Mouse (Mus musculus) embryonic facial prominence, embryonic 15.5 days (tissue): ENCODE results near the gene Elof1. TPM values are rescaled to one million over a fixed set of nuclear protein-coding genes. Genes with fewer than 3 reads are reported as not detected.

Source experiments
- ATAC-seq: fragments of 200-750 bp; cut with Nextera tagmentation; 2 replicates; pipeline ENCODE4 v1.8.0; 2017; ENCODE audit warnings: low read depth, moderate TSS enrichment; ENCODE audit not compliant: insufficient number of reproducible peaks, low FRiP score, low TSS enrichment
- H3K27ac ChIP-seq: fragments of 300-500 bp; sonication (generic); replicated peaks from 2 replicates; pipeline ENCODE4 v1.5.1; 2015; ENCODE audit warnings: mild to moderate bottlenecking, inconsistent platforms
- H3K27me3 ChIP-seq: fragments of 300-500 bp; sonication (generic); 2 replicates; pipeline ENCODE4 v1.6.1; 2015; ENCODE audit warnings: inconsistent platforms
- H3K36me3 ChIP-seq: fragments of 300-500 bp; sonication (generic); 2 replicates; pipeline ENCODE4 v1.6.1; 2015; ENCODE audit warnings: mild to moderate bottlenecking, inconsistent platforms
- H3K4me1 ChIP-seq: fragments of 300-500 bp; sonication (generic); 2 replicates; pipeline ENCODE4 v1.6.1; 2015; ENCODE audit warnings: inconsistent platforms
- H3K4me2 ChIP-seq: fragments of 300-500 bp; sonication (generic); replicated peaks from 2 replicates; pipeline ENCODE4 v1.6.1; 2015; ENCODE audit warnings: mild to moderate bottlenecking, inconsistent platforms
- H3K4me3 ChIP-seq: fragments of 300-500 bp; sonication (generic); replicated peaks from 2 replicates; pipeline ENCODE4 v1.5.1; 2015; ENCODE audit warnings: mild to moderate bottlenecking, inconsistent platforms
- H3K9ac ChIP-seq: fragments of 300-500 bp; sonication (generic); 2 replicates; pipeline ENCODE4 v1.6.1; 2015; ENCODE audit warnings: inconsistent platforms
- H3K9me3 ChIP-seq: fragments of 300-500 bp; sonication (generic); replicated peaks from 2 replicates; pipeline ENCODE4 v1.6.1; 2016; ENCODE audit warnings: inconsistent platforms
- WGBS: fragments of 180-500 bp; shearing (Covaris S2); methylation state at CpG from one replicate; pipeline ENCODE4 v1.1.7; 2015; 5-methylcytosine and 5-hydroxymethylcytosine counted together
- microRNA-seq: library from miRNA; unstranded; fragments of <30 nt; microRNA quantifications from one replicate; pipeline ENCODE4, GENCODE M21; 2016; ENCODE audit warnings: borderline number of aligned reads
- polyA plus RNA-seq: library from polyadenylated mRNA; unstranded; fragments of >200 nt; fragmentation: Nextera tagmentation; extraction: Ambion mirVana; gene quantifications from 2 replicates; pipeline ENCODE4 v1.2.1, GENCODE M21; 2015

Gene Elof1
- polyA plus RNA-seq, 1 experiment from 2014 or later = 226 TPM

- H3K36me3 ChIP-seq = peaks cover 60% of the 10 kb centered on the region
These were observed 51.3 kb downstream of the Elof1 start for GRCm38 (mm10) chr9:22065642-22066041.

GRCm38 (mm10) chr9:22064341-22064740 is 52.6 kb downstream of the Elof1 start:
- peaks cover 67% of the 10 kb centered on the region for H3K36me3 ChIP-seq

More at GRCm38 (mm10) chr9:22065642-22066041, 51.3 kb downstream of the Elof1 start:
- Histone ChIP-seq H3K4me2 (no peak overlapping the region), H3K4me1 (peaks cover 7% of the 10 kb centered on the region; the same call in 1 of the 2 replicates), H3K27ac (no peak overlapping the region), H3K9ac (no peak overlapping the region), H3K9me3 (no peaks in the 10 kb centered on the region), H3K27me3 (no peaks in the 10 kb centered on the region), H3K4me3 (no peak overlapping the region)
- ATAC-seq = no peak
- WGBS = 93% methylated on average over 11 of the region's 11 CpGs

More at GRCm38 (mm10) chr9:22064341-22064740, 52.6 kb downstream of the Elof1 start:
- no peaks in the 10 kb centered on the region for H3K27me3 ChIP-seq
- no peaks in the 10 kb centered on the region for H3K4me1 ChIP-seq
- H3K27ac ChIP-seq = no peak overlapping the region
- H3K4me3 ChIP-seq = no peak overlapping the region
- ATAC-seq = no peak
- H3K4me2 ChIP-seq = no peak overlapping the region
- H3K9me3 ChIP-seq = no peaks in the 10 kb centered on the region
- WGBS = 93% methylated on average over 3 of the region's 3 CpGs
- no peak overlapping the region for H3K9ac ChIP-seq

Small RNA genes lying within 50 kb of the gene (microRNA-seq; reads per million reads assigned to microRNA genes)
- gene Mir7084 = not detected

Other genes starting within 250 kb of the Elof1 start
- gene Rab3d, start 199.0 kb downstream of the Elof1 start, polyA plus RNA-seq = 39.4 and 43.4 TPM in 2 replicates
- 4.3 and 5.5 TPM in 2 replicates for gene Ccdc159, start 189.7 kb downstream of the Elof1 start, polyA plus RNA-seq
- gene Tmem205, start 189.6 kb downstream of the Elof1 start, polyA plus RNA-seq = 56.2 and 58.0 TPM in 2 replicates
- gene Plppr2, start 180.1 kb downstream of the Elof1 start, polyA plus RNA-seq = 13.6 and 15.5 TPM in 2 replicates
- gene Swsap1, start 161.4 kb downstream of the Elof1 start, polyA plus RNA-seq = 5.8 and 6.5 TPM in 2 replicates
- 4.4 and 5.3 TPM in 2 replicates for gene Epor, start 153.7 kb downstream of the Elof1 start, polyA plus RNA-seq
- gene Rgl3, start 127.7 kb downstream of the Elof1 start, polyA plus RNA-seq = 1.4 and 1.8 TPM in 2 replicates
- gene Ccdc151, start 114.5 kb downstream of the Elof1 start, polyA plus RNA-seq = 5.8 and 11.3 TPM in 2 replicates
- gene Prkcsh, start 114.4 kb downstream of the Elof1 start, polyA plus RNA-seq = 116 and 118 TPM in 2 replicates
- 3.0 and 4.4 TPM in 2 replicates for gene Elavl3, start 65.1 kb downstream of the Elof1 start, polyA plus RNA-seq
- not detected in 2 replicates for gene Gm49318, start 45.9 kb downstream of the Elof1 start, polyA plus RNA-seq
- gene Zfp653, start 45.8 kb downstream of the Elof1 start, polyA plus RNA-seq = 12.5 and 12.6 TPM in 2 replicates
- gene Ecsit, start 31.7 kb downstream of the Elof1 start, polyA plus RNA-seq = 37.3 and 41.8 TPM in 2 replicates
- gene Cnn1, start 18.0 kb downstream of the Elof1 start, polyA plus RNA-seq = 4.3 and 7.0 TPM in 2 replicates
- gene Acp5, start 18.5 kb upstream of the Elof1 start, polyA plus RNA-seq = 38.1 and 44.7 TPM in 2 replicates
- 74.6 and 75.6 TPM in 2 replicates for gene Pigyl, start 39.7 kb upstream of the Elof1 start, polyA plus RNA-seq
- gene Zfp872, start 70.9 kb upstream of the Elof1 start, polyA plus RNA-seq = 0.17 and 0.19 TPM in 2 replicates
- gene Zfp809, start 108.5 kb upstream of the Elof1 start, polyA plus RNA-seq = 14.7 and 18.4 TPM in 2 replicates
- gene Zfp599, start 142.7 kb upstream of the Elof1 start, polyA plus RNA-seq = 3.8 and 4.1 TPM in 2 replicates
- gene Zfp810, start 190.5 kb upstream of the Elof1 start, polyA plus RNA-seq = 17.9 and 19.4 TPM in 2 replicates